Mouse (Mus musculus) kidney, embryonic 16.5 days (tissue): ENCODE results near the gene Hhat. TPM values are rescaled to one million over a fixed set of nuclear protein-coding genes. Genes with fewer than 3 reads are reported as not detected.

Source experiments
- ATAC-seq: fragments of 200-750 bp; cut with Nextera tagmentation; 2 replicates; pipeline ENCODE4 v1.8.0; 2017; ENCODE audit warnings: moderate TSS enrichment; ENCODE audit not compliant: low FRiP score, low TSS enrichment
- H3K27ac ChIP-seq: fragments of 300-500 bp; sonication (generic); 2 replicates; pipeline ENCODE4 v1.5.1; 2014; ENCODE audit warnings: low read length
- H3K27me3 ChIP-seq: fragments of 300-500 bp; sonication (generic); 2 replicates; pipeline ENCODE4 v1.6.1; 2014; ENCODE audit warnings: low read length, control low read depth, mixed read lengths; ENCODE audit not compliant: insufficient read depth
- H3K36me3 ChIP-seq: fragments of 300-500 bp; sonication (generic); 2 replicates; pipeline ENCODE4 v1.6.1; 2014; ENCODE audit warnings: low read length, control low read depth, mixed read lengths; ENCODE audit not compliant: insufficient read depth
- H3K4me1 ChIP-seq: fragments of 300-500 bp; sonication (generic); 2 replicates; pipeline ENCODE4 v1.6.1; 2014; ENCODE audit warnings: low read length, control low read depth, mixed read lengths; ENCODE audit not compliant: insufficient read depth
- H3K4me2 ChIP-seq: fragments of 300-500 bp; sonication (generic); replicated peaks from 2 replicates; pipeline ENCODE4 v1.6.1; 2014; ENCODE audit warnings: low read depth, low read length
- H3K4me3 ChIP-seq: fragments of 300-500 bp; sonication (generic); 2 replicates; pipeline ENCODE4 v1.5.1; 2014; ENCODE audit warnings: mild to moderate bottlenecking, low read length
- H3K9ac ChIP-seq: fragments of 300-500 bp; sonication (generic); replicated peaks from 2 replicates; pipeline ENCODE4 v1.6.1; 2014; ENCODE audit warnings: low read length
- H3K9me3 ChIP-seq: fragments of 300-500 bp; sonication (generic); 2 replicates; pipeline ENCODE4 v1.6.1; 2016; ENCODE audit warnings: low read length, control low read depth
- whole genome bisulfite sequencing: fragments of 180-500 bp; shearing (Covaris S2); extraction: QIAGEN DNeasy Blood & Tissue Kit; methylation state at CpG from one replicate; pipeline ENCODE4 v1.1.7; 2014; 5-methylcytosine and 5-hydroxymethylcytosine counted together
- polyA plus RNA-seq: library from polyadenylated mRNA; unstranded; fragments of >200 nt; fragmentation: Nextera tagmentation; extraction: Ambion mirVana; gene quantifications from 2 replicates; pipeline ENCODE4 v1.2.1, GENCODE M21; 2015

Hhat gene
- polyA plus RNA-seq, 1 experiment from 2014 or later: 17.8 TPM

GRCm38 (mm10) chr1:192639175-192639574 is 131.8 kb downstream of the Hhat start:
- WGBS: 62% methylated on average over 3 of the region's 3 CpGs
- Histone ChIP-seq H3K9me3 (no peaks in the 10 kb centered on the region), H3K27me3 (no peaks in the 10 kb centered on the region), H3K4me3 (no peak overlapping the region), H3K9ac (no peak overlapping the region), H3K4me2 (no peak overlapping the region), H3K27ac (no peak overlapping the region), H3K4me1 (no peaks in the 10 kb centered on the region), H3K36me3 (no peaks in the 10 kb centered on the region)
- no peak for ATAC-seq

- H3K4me3 ChIP-seq: no peak overlapping the region
- no peak overlapping the region for H3K4me2 ChIP-seq
- H3K27ac ChIP-seq: no peak overlapping the region
- WGBS: 74% methylated on average over 2 of the region's 2 CpGs
- no peaks in the 10 kb centered on the region; the same call in 1 of the 2 replicates for H3K9me3 ChIP-seq
- H3K27me3 ChIP-seq: no peaks in the 10 kb centered on the region
- ATAC-seq: no peak
- no peak overlapping the region for H3K9ac ChIP-seq
- no peaks in the 10 kb centered on the region for H3K4me1 ChIP-seq
- no peaks in the 10 kb centered on the region for H3K36me3 ChIP-seq
Observed at GRCm38 (mm10) chr1:192621843-192622242, 149.2 kb downstream of the Hhat start.

GRCm38 (mm10) chr1:192613271-192613670 is 157.8 kb downstream of the Hhat start:
- ATAC-seq: no peak
- no peaks in the 10 kb centered on the region for H3K9me3 ChIP-seq
- no peaks in the 10 kb centered on the region for H3K36me3 ChIP-seq
- H3K4me1 ChIP-seq: no peaks in the 10 kb centered on the region
- no peak overlapping the region for H3K27ac ChIP-seq
- no peak overlapping the region for H3K4me3 ChIP-seq
- WGBS: 46% methylated on average over 6 of the region's 6 CpGs
- H3K27me3 ChIP-seq: no peaks in the 10 kb centered on the region
- no peak overlapping the region for H3K4me2 ChIP-seq
- no peak overlapping the region for H3K9ac ChIP-seq

- WGBS: 79% methylated on average over 11 of the region's 11 CpGs
- H3K4me3 ChIP-seq: no peak overlapping the region
- H3K27ac ChIP-seq: no peak overlapping the region
- H3K9me3 ChIP-seq: no peaks in the 10 kb centered on the region
- H3K4me1 ChIP-seq: no peaks in the 10 kb centered on the region
- no peaks in the 10 kb centered on the region for H3K27me3 ChIP-seq
- no peak overlapping the region for H3K9ac ChIP-seq
- H3K36me3 ChIP-seq: no peaks in the 10 kb centered on the region
- H3K4me2 ChIP-seq: no peak overlapping the region
- ATAC-seq: no peak
Observed at GRCm38 (mm10) chr1:192611996-192612739, 158.9 kb downstream of the Hhat start.

GRCm38 (mm10) chr1:192606876-192607275 is 164.1 kb downstream of the Hhat start:
- Histone ChIP-seq H3K9me3 (no peaks in the 10 kb centered on the region), H3K9ac (no peak overlapping the region), H3K4me1 (no peaks in the 10 kb centered on the region), H3K4me3 (no peak overlapping the region), H3K27ac (no peak overlapping the region), H3K4me2 (no peak overlapping the region), H3K36me3 (no peaks in the 10 kb centered on the region), H3K27me3 (no peaks in the 10 kb centered on the region)
- ATAC-seq: no peak
- WGBS: 74% methylated on average over 8 of the region's 8 CpGs

GRCm38 (mm10) chr1:192604413-192604812 is 166.6 kb downstream of the Hhat start:
- Histone ChIP-seq H3K4me2 (no peak overlapping the region), H3K27me3 (no peaks in the 10 kb centered on the region), H3K27ac (no peak overlapping the region), H3K36me3 (no peaks in the 10 kb centered on the region), H3K4me1 (no peaks in the 10 kb centered on the region), H3K9ac (no peak overlapping the region), H3K9me3 (no peaks in the 10 kb centered on the region), H3K4me3 (no peak overlapping the region)
- 50% methylated on average over 5 of the region's 5 CpGs for WGBS
- ATAC-seq: no peak

- H3K36me3 ChIP-seq: no peaks in the 10 kb centered on the region
- H3K9me3 ChIP-seq: no peaks in the 10 kb centered on the region
- no peak overlapping the region for H3K4me3 ChIP-seq
- H3K4me1 ChIP-seq: no peaks in the 10 kb centered on the region
- 45% methylated on average over 7 of the region's 7 CpGs for WGBS
- H3K4me2 ChIP-seq: no peak overlapping the region
- no peak overlapping the region for H3K9ac ChIP-seq
- H3K27ac ChIP-seq: no peak overlapping the region
- H3K27me3 ChIP-seq: no peaks in the 10 kb centered on the region
- no peak for ATAC-seq
Observed at GRCm38 (mm10) chr1:192603556-192603955, 167.5 kb downstream of the Hhat start.

- no peak for ATAC-seq
- no peaks in the 10 kb centered on the region for H3K4me1 ChIP-seq
- whole genome bisulfite sequencing: 77% methylated on average over 3 of the region's 3 CpGs
Observed at GRCm38 (mm10) chr1:192601206-192601605, 169.8 kb downstream of the Hhat start.

GRCm38 (mm10) chr1:192599746-192600145 is 171.3 kb downstream of the Hhat start:
- WGBS: 90% methylated on average over 7 of the region's 7 CpGs

More at GRCm38 (mm10) chr1:192601206-192601605, 169.8 kb downstream of the Hhat start:
- Histone ChIP-seq H3K9ac (no peak overlapping the region), H3K36me3 (no peaks in the 10 kb centered on the region), H3K27ac (no peak overlapping the region), H3K4me3 (no peak overlapping the region), H3K9me3 (no peaks in the 10 kb centered on the region), H3K4me2 (no peak overlapping the region), H3K27me3 (no peaks in the 10 kb centered on the region)

GRCm38 (mm10) chr1:192598380-192598779 is 172.6 kb downstream of the Hhat start:
- Histone ChIP-seq H3K27me3 (no peaks in the 10 kb centered on the region), H3K4me3 (no peak overlapping the region), H3K4me2 (no peak overlapping the region), H3K36me3 (no peaks in the 10 kb centered on the region), H3K27ac (no peak overlapping the region), H3K9ac (no peak overlapping the region), H3K9me3 (no peaks in the 10 kb centered on the region), H3K4me1 (no peaks in the 10 kb centered on the region)
- ATAC-seq: peak; percentile 87
- WGBS: 42% methylated on average over 2 of the region's 2 CpGs

More at GRCm38 (mm10) chr1:192599746-192600145, 171.3 kb downstream of the Hhat start:
- no peak overlapping the region for H3K4me2 ChIP-seq
- no peaks in the 10 kb centered on the region for H3K4me1 ChIP-seq
- ATAC-seq: no peak
- H3K36me3 ChIP-seq: no peaks in the 10 kb centered on the region
- no peaks in the 10 kb centered on the region for H3K27me3 ChIP-seq
- no peaks in the 10 kb centered on the region for H3K9me3 ChIP-seq
- no peak overlapping the region for H3K9ac ChIP-seq
- H3K4me3 ChIP-seq: no peak overlapping the region
- no peak overlapping the region for H3K27ac ChIP-seq
